Mouse (Mus musculus) adrenal gland, adult 18-20 months (tissue): ENCODE data around the gene Tmem201. TPM values are rescaled to one million over a fixed set of nuclear protein-coding genes. Genes with fewer than 3 reads are reported as not detected.
"Not testable (repeated sequence)": the region's sequence is repeated elsewhere in the genome, so short reads cannot be mapped to it uniquely, and the experiment has no call there.

Experiments
- DNase-seq, 2 experiments: peaks; one replicate each; pipeline ENCODE4 v3.0.0; 2021 to 2022; ENCODE audit warnings: low spot score in 2 of 2
- total RNA-seq, 2 experiments: library from RNA; stranded (reverse); gene quantifications; 1 replicate in 1 of 2; 2 replicates in 1 of 2; pipeline ENCODE4 v1.2.3; 2021

Gene Tmem201
- total RNA-seq, 2 experiments from 2014 or later = 27.8 to 29.0 TPM

GRCm38 (mm10) chr4:149749663-149750015 is 11.8 kb upstream of the Tmem201 start:
- DNase-seq = not testable (repeated sequence)

GRCm38 (mm10) chr4:149749003-149749662 is 11.3 kb upstream of the Tmem201 start:
- DNase-seq = no peak

GRCm38 (mm10) chr4:149744119-149744518 is 6.3 kb upstream of the Tmem201 start:
- no peak for DNase-seq

- no peak for DNase-seq
These were observed 4.2 kb upstream of the Tmem201 start for GRCm38 (mm10) chr4:149742011-149742530.

- DNase-seq = no peak
These were observed 2.5 kb upstream of the Tmem201 start for GRCm38 (mm10) chr4:149740301-149740700.

GRCm38 (mm10) chr4:149739478-149739877 is 1.6 kb upstream of the Tmem201 start:
- DNase-seq = no peak

GRCm38 (mm10) chr4:149736581-149736980 is 1.3 kb downstream of the Tmem201 start:
- DNase-seq = peak in 1 of 2 experiments; percentile 49

GRCm38 (mm10) chr4:149735624-149736250 is 2.1 kb downstream of the Tmem201 start:
- DNase-seq = no peak

GRCm38 (mm10) chr4:149734730-149735475 is 2.9 kb downstream of the Tmem201 start:
- DNase-seq = peak in 1 of 2 experiments; percentile 17

GRCm38 (mm10) chr4:149734246-149734645 is 3.6 kb downstream of the Tmem201 start:
- no peak for DNase-seq

GRCm38 (mm10) chr4:149733748-149734147 is 4.1 kb downstream of the Tmem201 start:
- no peak for DNase-seq

GRCm38 (mm10) chr4:149732800-149733199 is 5.0 kb downstream of the Tmem201 start:
- no peak for DNase-seq

GRCm38 (mm10) chr4:149732313-149732712 is 5.5 kb downstream of the Tmem201 start:
- DNase-seq = no peak

- DNase-seq = no peak
These were observed 7.0 kb downstream of the Tmem201 start for GRCm38 (mm10) chr4:149730827-149731226.

GRCm38 (mm10) chr4:149728810-149729209 is 9.0 kb downstream of the Tmem201 start:
- DNase-seq = no peak

- no peak for DNase-seq
These were observed 10.2 kb downstream of the Tmem201 start for GRCm38 (mm10) chr4:149727636-149728035.

GRCm38 (mm10) chr4:149725661-149726350 is 12.0 kb downstream of the Tmem201 start:
- DNase-seq = peak; percentile 87 to 88

GRCm38 (mm10) chr4:149724916-149725470 is 12.9 kb downstream of the Tmem201 start:
- no peak for DNase-seq

GRCm38 (mm10) chr4:149723855-149724731 is 13.8 kb downstream of the Tmem201 start:
- DNase-seq = peak; percentile 41 to 55

GRCm38 (mm10) chr4:149723021-149723390 is 14.8 kb downstream of the Tmem201 start:
- DNase-seq = no peak
